Mouse (Mus musculus) olfactory bulb, adult 2 months (tissue): ENCODE results near the gene St3gal4.

Experiments
- CTCF ChIP-seq: fragments of 200-500 bp; IDR thresholded peaks from 2 replicates; pipeline ENCODE4 v1.5.1; 2012; ENCODE audit warnings: low read depth, mild to moderate bottlenecking, low read length, moderate library complexity; ENCODE audit not compliant: insufficient read depth
- POLR2A ChIP-seq: fragments of 200-500 bp; IDR thresholded peaks from 2 replicates; pipeline ENCODE4 v1.6.1; 2012; ENCODE audit warnings: mild to moderate bottlenecking, low read depth, low read length, moderate library complexity; ENCODE audit not compliant: insufficient read depth

- TF ChIP-seq CTCF (no peak), POLR2A (no peak)
These were observed 37.8 kb upstream of the St3gal4 start for GRCm38 (mm10) chr9:35156862-35157261.
